Mouse (Mus musculus): ENCODE measurements around the gene Specc1.
A peak's percentile ranks its signal among the peaks of the same experiment; 100 is the strongest.

The Specc1 gene

GRCm38 (mm10) chr11:62249266-62250037 lies 292.9 kb downstream of the Specc1 start:
- DNase-seq = peak; percentile 33 to 51

- DNase-seq = no peak
Observed at GRCm38 (mm10) chr11:62251047-62251446, 294.5 kb downstream of the Specc1 start.

DNA sequence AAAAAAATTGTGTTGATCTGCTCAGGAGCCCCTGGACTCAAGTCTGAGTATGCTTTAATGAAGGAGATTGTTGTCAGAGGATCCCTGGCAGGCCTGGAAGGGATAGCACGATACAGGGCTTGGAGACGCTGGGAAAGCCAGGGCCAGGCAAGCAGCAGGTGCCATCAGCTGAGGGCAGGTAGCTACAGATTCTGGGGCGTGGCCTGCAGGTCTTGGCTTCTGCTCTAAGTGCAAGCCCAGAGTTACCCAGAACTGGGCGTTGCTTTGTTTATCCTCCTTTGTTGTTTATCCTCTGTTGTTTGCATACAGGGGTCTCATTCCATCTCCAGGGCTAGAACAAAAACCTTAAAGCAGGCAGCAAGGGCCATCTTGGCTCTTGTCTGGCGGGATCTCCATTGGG lies 296.8 kb downstream of the Specc1 start:
- DNase-seq = no peak

DNA sequence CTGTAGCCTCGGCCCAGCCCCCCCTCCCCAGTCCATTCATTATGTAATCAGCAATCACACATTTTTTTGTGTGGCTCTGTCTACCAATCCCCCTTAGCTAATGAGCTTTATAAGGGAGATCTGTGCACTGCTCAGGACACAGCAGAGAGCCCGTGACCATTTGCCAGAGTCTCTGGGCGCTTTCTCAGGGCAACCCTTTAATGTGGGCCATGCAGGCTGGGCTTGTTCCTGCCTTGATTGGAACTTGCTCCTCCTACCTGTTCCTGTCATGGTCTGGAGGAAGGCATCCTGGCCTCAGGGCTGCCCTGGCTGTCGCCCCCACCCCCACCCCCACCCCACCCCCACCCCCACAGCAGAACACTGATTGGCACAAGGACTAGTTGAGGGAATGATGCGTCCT lies 302.7 kb downstream of the Specc1 start:
- DNase-seq = no peak

- no peak for DNase-seq
Observed at GRCm38 (mm10) chr11:62263599-62263998, 307.0 kb downstream of the Specc1 start.

DNA sequence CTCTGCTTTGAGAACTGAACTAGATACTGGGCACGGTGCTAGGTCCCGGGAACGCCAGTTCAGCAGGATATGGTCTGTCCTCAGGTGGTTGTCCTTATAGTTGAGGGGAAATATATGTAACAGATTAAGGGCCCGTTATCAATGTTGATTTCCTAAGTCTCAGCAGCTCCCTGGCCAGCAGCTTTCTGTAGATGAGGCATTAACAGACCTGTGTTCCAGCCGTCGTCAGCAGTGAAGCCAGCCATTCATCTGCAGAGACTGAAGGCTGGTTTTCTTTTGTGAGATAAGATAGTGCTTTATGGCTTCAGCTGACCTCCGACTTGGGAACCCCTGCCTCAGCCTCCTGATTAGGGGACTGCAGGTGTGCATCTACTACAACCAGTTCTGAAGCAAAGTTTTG lies 307.5 kb downstream of the Specc1 start:
- no peak for DNase-seq

- DNase-seq = no peak
Observed at GRCm38 (mm10) chr11:62265642-62266041, 309.1 kb downstream of the Specc1 start.

DNA sequence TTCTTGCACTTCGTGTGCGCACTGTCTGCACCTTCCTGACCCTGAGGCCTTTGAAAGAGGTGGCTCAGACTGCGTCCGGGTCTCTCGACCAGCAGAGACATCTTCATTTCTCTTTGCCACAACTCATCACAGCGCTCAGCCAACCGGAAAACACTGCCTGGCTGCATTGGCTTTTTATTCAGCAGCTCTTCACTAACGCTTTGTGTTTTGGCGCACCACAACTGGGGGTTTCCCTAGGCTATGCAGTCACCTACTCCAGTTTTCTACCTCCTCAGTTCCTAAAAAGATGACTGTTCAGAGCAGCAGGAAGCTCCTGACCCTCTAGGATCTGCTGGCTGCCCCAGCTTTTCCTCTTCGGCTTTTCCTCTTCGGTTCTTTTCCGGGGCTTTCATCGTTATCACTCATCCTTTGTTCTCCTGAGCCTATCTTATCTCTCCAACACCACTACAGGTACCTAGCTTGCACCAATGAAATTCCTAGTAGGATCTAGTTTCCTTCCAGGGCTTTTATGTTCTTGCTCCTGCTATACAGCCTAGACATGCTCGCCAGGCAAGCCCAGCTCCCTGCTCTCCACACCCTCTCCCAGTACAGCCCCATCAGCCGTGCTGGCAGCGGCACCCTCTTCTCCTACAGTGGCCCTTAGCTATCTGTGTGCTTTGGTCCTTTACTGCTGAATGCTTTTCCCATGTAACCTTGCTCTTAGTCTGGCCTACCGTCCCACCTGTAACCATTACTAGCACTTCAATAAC lies 310.1 kb downstream of the Specc1 start:
- peak in 1 of 2 experiments; percentile 21 for DNase-seq

GRCm38 (mm10) chr11:62268381-62268780 lies 311.8 kb downstream of the Specc1 start:
- DNase-seq = no peak

GRCm38 (mm10) chr11:62269097-62269496 lies 312.5 kb downstream of the Specc1 start:
- DNase-seq = no peak

- DNase-seq = no peak
Observed at GRCm38 (mm10) chr11:62270851-62271250, 314.3 kb downstream of the Specc1 start.
